Mouse (Mus musculus): ENCODE results near the gene Upb1.
"Not testable (repeated sequence)": the region's sequence is repeated elsewhere in the genome, so short reads cannot be mapped to it uniquely, and the experiment has no call there.

Upb1 gene

GRCm38 (mm10) chr10:75400958-75401357 is at the start of gene Upb1:
Gene Upb1, plus strand, starts transcription at chr10:75401115.
- DNase-seq (ENCODE audit: low spot score): no peak

GRCm38 (mm10) chr10:75352541-75352940 is 48.4 kb upstream of the Upb1 start:
- no peak for DNase-seq (ENCODE audit: low spot score)

GRCm38 (mm10) chr10:75353838-75354241 is 47.1 kb upstream of the Upb1 start:
- not testable (repeated sequence) for DNase-seq (ENCODE audit: low spot score)

GRCm38 (mm10) chr10:75355341-75355740 is 45.6 kb upstream of the Upb1 start:
- DNase-seq (ENCODE audit: low spot score): no peak

- not testable (repeated sequence) for DNase-seq (ENCODE audit: low spot score)
These were observed 36.7 kb upstream of the Upb1 start for GRCm38 (mm10) chr10:75364214-75364690.

GRCm38 (mm10) chr10:75364796-75365195 is 36.1 kb upstream of the Upb1 start:
- DNase-seq (ENCODE audit: low spot score): no peak

- DNase-seq (ENCODE audit: low spot score): no peak
These were observed 35.7 kb upstream of the Upb1 start for GRCm38 (mm10) chr10:75365231-75365633.

- not testable (repeated sequence) for DNase-seq (ENCODE audit: low spot score)
These were observed 27.1 kb upstream of the Upb1 start for GRCm38 (mm10) chr10:75373655-75374351.

GRCm38 (mm10) chr10:75378688-75379087 is 22.2 kb upstream of the Upb1 start:
- no peak for DNase-seq (ENCODE audit: low spot score)

GRCm38 (mm10) chr10:75390156-75390555 is 10.8 kb upstream of the Upb1 start:
- DNase-seq (ENCODE audit: low spot score): no peak

- no peak for DNase-seq (ENCODE audit: low spot score)
These were observed 10.1 kb upstream of the Upb1 start for GRCm38 (mm10) chr10:75390832-75391231.

GRCm38 (mm10) chr10:75394796-75395195 is 6.1 kb upstream of the Upb1 start:
- DNase-seq (ENCODE audit: low spot score): no peak

GRCm38 (mm10) chr10:75396966-75397365 is 3.9 kb upstream of the Upb1 start:
- no peak for DNase-seq (ENCODE audit: low spot score)

- DNase-seq (ENCODE audit: low spot score): no peak
These were observed 5.0 kb downstream of the Upb1 start for GRCm38 (mm10) chr10:75405916-75406315.

- no peak for DNase-seq (ENCODE audit: low spot score)
These were observed 5.8 kb downstream of the Upb1 start for GRCm38 (mm10) chr10:75406755-75407154.

- no peak for DNase-seq (ENCODE audit: low spot score)
These were observed 6.8 kb downstream of the Upb1 start for GRCm38 (mm10) chr10:75407741-75408140.

- DNase-seq (ENCODE audit: low spot score): not testable (repeated sequence)
These were observed 10.6 kb downstream of the Upb1 start for GRCm38 (mm10) chr10:75411343-75412113.

GRCm38 (mm10) chr10:75412114-75413103 is 11.5 kb downstream of the Upb1 start:
- DNase-seq (ENCODE audit: low spot score): no peak

GRCm38 (mm10) chr10:75414925-75415324 is 14.0 kb downstream of the Upb1 start:
- DNase-seq (ENCODE audit: low spot score): no peak

- no peak for DNase-seq (ENCODE audit: low spot score)
These were observed 16.6 kb downstream of the Upb1 start for GRCm38 (mm10) chr10:75417363-75418042.

- DNase-seq (ENCODE audit: low spot score): no peak
These were observed 17.8 kb downstream of the Upb1 start for GRCm38 (mm10) chr10:75418747-75419146.

Data from layer of hippocampus, adult 9-10 months (tissue).